Mouse (Mus musculus) liver, embryonic 14.5 days (tissue): ENCODE results near the gene Ccr6.

Source experiments
- CTCF ChIP-seq: IDR thresholded peaks from 2 replicates; pipeline ENCODE4 v1.5.1; 2016; ENCODE audit warnings: antibody characterized with exemption, low read depth, control low read depth
- EP300 ChIP-seq: IDR thresholded peaks from 2 replicates; pipeline ENCODE4 v1.6.1; 2016; ENCODE audit warnings: antibody characterized with exemption, low read depth

DNA sequence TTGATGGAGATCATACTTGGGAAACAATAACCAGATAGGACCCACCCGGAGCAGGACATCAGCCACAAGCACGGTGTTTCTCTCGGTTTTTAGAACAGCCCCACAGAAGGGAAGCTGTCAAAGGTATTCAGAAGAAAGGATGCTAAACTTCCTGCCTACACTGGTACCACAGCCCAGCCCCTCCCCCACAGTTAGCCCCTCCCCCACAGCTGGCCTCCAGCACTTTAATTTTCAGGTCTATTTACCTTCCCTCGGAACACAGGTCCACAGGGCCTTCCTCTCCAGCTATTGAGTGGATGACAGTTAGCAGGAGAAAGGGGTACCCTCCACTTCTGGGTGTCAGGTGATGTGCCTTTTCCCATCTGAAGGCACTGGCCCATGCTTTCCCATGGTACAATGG, 4.7 kb downstream of the Ccr6 start:
- TF ChIP-seq EP300: no peak
- no peak for TF ChIP-seq CTCF
